Mouse (Mus musculus) c-Kit-positive CD71-positive TER-119-positive erythroid progenitor cells, embryonic 14.5 days (primary cell): ENCODE measurements around the gene Caprin2.
A peak's percentile ranks its signal among the peaks of the same experiment; 100 is the strongest.

Source experiments
- DNase-seq: peaks from one replicate; pipeline ENCODE4 v3.0.0-alpha.2; 2013; ENCODE audit warnings: low spot score

Caprin2 gene

DNA sequence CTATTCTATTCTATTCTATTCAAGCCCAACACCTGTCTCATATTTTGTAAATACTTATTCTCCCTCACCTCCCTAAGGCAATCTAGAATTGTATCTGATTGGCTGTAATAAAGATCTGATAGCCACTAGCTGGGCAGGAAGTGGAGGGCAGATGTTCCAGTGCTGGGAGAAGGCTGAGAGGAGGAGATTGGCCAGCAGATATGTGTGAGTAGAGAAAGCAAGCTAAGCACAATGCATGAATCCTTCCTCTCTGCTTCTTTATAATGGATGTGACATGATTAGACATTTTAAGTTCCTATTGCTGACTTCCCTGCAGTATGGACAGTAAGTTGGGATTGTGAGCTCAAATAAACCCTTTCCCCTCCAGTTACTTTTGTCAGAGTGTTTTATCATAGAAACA, 57.6 kb downstream of the Caprin2 start:
- DNase-seq: no peak

DNA sequence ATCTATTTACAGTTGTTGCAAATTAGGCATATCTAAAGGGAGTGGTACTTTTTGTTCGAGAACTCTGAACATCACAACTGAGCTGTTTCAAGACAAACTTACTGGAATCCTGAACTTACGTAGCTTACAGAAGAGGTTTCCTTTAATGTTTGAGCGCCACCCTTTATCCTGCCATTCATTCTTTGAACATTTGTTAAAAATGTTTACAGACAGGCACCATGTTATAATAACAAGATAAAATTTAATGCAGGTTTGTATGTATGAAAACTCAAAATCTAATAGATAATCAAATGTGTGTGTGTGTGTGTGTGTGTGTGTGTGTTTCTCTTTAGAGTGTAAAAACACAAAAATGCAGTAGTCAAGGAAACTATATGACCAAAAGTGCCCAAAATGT, 64.3 kb downstream of the Caprin2 start:
- DNase-seq: no peak

DNA sequence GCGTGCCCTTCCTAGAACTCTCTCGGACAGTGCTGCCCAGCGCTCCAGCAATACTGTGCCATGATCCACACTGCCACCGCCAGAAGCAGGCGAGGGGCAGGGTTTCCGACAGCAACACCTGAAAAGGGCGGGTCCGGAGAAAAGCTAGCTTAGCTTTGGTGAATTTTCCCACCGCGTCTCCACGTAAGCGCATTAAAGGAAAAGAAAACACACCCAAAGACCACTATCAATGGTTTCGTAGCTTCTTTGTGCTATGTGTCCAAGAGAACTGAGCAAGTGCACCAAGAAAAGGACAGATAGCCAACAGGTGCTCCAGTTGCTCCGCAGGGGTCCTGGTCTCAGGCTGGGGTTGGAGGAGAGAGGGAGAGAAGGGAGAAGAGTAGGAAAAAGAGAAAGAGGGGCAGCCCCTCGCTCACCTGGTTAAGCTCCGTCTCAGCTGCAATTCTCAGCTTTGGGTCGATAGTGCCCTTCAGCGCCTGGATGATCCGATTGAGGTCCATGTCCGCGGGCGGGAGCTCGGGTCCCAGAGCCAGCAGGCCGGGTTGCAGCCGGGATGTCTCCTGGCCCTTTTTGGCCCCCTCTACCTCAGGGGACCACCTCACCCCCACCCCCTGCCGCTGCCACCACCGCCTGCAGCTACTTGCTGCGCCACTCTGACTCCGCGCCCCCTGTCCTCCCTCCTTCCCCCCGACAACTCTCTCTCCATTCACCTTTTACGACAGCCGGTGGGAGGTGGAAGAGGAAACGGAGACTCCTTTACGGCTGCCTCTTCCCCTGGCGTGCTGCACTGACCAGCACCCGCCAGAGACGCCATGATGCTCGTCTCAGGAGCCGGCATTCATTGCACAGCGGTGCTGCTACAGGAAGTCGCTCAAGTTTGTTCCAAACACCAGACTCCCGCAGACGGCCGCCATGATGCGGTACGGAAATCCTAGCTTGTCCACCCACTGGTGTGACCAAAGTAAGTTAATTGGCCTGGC, 65.0 kb downstream of the Caprin2 start, which contains the start of gene Ipo8:
TSS of gene Ipo8 (minus strand) at position 720 of the 980 bp plus-strand sequence.
- peak; percentile 88 for DNase-seq

DNA sequence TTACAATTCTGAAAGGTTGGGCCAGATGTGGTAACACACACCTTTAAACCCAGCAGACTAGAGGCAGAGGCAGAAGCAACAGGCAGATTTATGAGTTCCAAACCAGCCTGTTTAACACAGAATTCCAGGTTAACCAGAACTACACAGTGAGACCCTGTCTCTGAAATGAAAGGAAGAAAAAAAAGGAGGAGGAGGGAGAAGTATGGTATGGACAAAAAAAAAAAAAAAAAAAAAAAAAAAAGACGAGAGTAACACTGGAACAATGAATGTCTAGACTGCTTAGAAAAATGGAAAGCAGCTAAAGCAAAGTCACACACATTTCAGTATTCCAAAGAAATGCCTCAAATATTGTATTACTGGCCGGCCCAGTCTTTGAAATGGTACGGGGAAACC, 65.7 kb downstream of the Caprin2 start:
- DNase-seq: no peak

DNA sequence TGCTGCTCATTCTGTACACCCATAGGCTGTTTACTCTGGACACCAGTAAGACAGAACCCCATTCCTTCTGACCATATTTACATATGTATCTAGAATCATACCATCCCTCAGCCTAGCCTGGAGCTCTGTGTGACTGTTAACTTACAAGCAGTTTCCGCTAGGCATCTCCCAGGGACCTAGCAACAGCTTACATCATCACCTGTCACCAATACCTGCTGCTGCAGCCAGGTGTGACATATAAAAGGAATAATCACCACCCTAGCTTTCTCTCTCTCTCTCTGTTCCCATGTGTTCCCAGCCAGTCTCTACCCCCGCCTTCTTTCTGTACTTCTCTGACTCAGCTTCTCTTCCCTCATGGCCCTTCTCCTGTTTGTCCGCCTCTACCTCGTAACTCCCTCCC, 69.9 kb downstream of the Caprin2 start:
- DNase-seq: no peak

DNA sequence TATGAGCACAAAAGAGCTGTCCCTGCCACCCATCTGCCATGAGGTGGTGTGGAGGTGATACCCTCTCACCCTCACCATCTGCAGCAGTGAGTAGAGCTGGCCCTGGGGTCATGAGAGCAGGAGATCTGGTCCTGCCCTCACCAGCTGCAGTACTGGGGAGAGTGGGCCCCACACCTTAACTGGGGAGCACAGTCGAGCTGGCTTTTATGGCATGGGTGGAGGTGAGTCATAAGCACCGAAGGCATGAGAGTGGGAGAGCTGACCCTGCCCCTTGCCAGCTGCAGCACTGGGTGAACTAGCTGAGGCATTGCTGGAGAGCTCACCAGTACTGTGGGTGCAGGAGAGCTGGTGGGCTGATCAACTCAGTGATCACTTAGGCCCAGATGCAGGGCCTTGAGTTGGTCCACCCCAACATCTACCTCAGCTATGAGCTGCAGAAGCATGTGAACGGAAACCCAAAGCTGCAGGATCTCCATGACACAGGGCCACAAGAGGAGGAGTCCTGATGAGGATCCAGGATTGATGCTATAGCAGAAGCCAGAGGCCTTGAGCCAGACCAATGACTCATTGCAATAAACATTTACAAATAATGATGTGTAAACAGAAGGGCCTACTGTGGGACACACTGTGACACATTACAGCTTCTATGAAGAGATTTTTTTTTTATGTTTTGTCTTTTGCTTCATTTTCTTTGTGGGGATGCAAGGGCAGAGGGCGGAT, 77.3 kb downstream of the Caprin2 start:
- DNase-seq: no peak

DNA sequence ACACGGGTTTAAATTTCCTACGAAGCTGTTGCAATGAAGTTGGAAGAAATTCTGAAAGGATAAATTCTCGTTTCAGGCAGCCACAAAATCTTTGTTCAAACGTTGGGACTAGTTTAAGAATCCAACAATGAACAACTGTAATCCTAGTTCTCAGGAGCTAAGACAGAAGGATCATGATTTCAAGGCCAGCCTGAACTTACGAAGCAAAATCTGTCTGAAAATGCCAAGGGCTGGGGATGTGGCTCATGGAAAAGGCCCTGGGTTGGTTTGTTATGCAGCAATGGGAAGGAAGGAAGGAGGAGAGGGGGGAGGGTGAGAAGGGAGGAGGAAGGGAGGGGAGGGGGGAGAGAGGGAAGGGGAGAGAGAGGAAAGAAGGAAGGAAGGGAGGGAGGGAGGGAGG, 79.3 kb downstream of the Caprin2 start:
- DNase-seq: no peak

DNA sequence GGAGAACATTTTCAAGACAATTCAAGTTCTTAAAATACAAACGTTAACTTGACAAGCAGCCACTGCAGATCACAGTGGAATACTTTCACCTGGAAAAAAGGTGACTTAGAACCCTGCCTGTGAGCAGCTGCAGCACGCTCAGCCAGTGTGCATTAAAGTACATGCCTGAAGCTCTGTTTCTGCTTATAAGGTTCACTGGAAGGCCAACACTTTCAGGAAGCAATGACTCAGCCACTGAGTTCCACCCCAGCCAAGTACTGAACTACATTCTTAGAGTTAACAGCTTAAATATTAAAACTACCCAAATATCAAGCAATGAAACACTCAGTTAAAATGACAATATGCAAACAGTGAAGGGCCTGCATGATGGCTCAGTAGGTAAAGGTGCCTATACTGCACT, 84.9 kb downstream of the Caprin2 start:
- no peak for DNase-seq

DNA sequence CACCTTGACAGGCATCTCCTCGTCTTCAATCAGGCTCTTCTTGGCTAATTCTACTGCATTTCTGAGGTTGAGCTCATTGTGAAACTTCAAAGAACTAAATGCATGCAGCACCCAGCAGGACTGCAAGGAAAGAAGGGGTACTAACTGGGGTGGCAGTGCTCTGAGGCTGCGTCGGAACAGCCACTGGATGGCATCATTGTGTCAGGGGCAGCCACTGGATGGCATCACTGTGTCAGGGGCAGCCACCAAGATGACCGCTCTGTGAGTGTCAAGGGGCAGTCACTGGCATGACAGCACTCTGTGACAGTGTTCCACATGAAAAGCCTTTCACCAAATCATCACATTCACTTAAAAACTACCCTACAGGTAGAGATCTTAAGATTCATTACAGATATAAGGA, 96.3 kb downstream of the Caprin2 start:
- DNase-seq: no peak

DNA sequence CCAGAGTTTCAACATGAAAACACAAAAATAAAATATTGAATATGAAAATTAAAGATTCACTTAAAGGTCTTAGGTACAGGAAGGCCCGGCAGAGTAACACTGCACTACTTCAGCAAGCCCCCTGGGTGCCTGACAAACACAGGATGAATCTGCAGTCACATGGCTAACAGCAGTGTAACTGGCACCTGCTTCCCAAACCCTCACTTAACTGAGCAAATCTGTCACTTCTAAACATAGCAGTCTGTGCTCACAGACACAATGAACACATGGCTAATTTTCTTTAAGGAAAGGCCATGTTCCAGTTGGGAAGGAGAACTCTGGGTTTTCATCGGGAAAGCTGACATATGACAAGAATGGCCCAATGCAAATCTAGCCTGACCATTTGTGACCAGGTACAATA, 100.9 kb downstream of the Caprin2 start:
- no peak for DNase-seq
